Mouse (Mus musculus): ENCODE measurements at regions not wholly inside any gene's neighbourhood (a gene's known extent, or its start where the extent isn't known, plus 50 kb on each side); places are given as distances from the start of the nearest gene placed in this dataset.

- TF ChIP-seq EP300 (IDR thresholded peaks at IDR 0.05; ENCODE audit: low read depth) (no peak), CTCF (IDR thresholded peaks at IDR 0.05; ENCODE audit: low read depth) (no peak)
- H3K9me3 ChIP-seq (ENCODE audit: low read length), result no peaks in the 10 kb centered on the region
- 66% methylated on average over 7 of the region's 7 CpGs for WGBS (ENCODE audit: insufficient replicate concordance)
- DNase-seq (no peak), ATAC-seq (no peak)
- no peak overlapping the region for H3K4me3 ChIP-seq (ENCODE audit: low read depth, low read length)
- no peaks in the 10 kb centered on the region for H3K36me3 ChIP-seq (replicated peaks; ENCODE audit: insufficient read depth, low read length)
- no peak overlapping the region for H3K9ac ChIP-seq (replicated peaks)
- H3K27ac ChIP-seq (ENCODE audit: low read depth), result no peak overlapping the region
- H3K27me3 ChIP-seq (ENCODE audit: insufficient read depth, low read length), result no peaks in the 10 kb centered on the region
- H3K4me1 ChIP-seq (ENCODE audit: insufficient read depth), result no peaks in the 10 kb centered on the region
- H3K4me2 ChIP-seq (ENCODE audit: low read depth, low read length), result no peak overlapping the region
Observed at GRCm38 (mm10) chr14:72847466-72847865, 137.7 kb upstream of the Fndc3a start.

GRCm38 (mm10) chr14:72845621-72846440 lies 136.0 kb upstream of the Fndc3a start:
- Histone ChIP-seq H3K9me3 (ENCODE audit: low read length) (no peaks in the 10 kb centered on the region), H3K4me3 (ENCODE audit: low read depth, low read length) (no peak overlapping the region), H3K4me2 (ENCODE audit: low read depth, low read length) (no peak overlapping the region), H3K4me1 (ENCODE audit: insufficient read depth) (no peaks in the 10 kb centered on the region), H3K36me3 (replicated peaks; ENCODE audit: insufficient read depth, low read length) (no peaks in the 10 kb centered on the region), H3K27me3 (ENCODE audit: insufficient read depth, low read length) (no peaks in the 10 kb centered on the region), H3K27ac (ENCODE audit: low read depth) (no peak overlapping the region), H3K9ac (replicated peaks) (no peak overlapping the region)
- DNase-seq, result no peak
- WGBS (ENCODE audit: insufficient replicate concordance), result 89% methylated on average over 5 of the region's 5 CpGs
- no peak for ATAC-seq
- no peak for TF ChIP-seq EP300 (IDR thresholded peaks at IDR 0.05; ENCODE audit: low read depth)
- TF ChIP-seq CTCF (IDR thresholded peaks at IDR 0.05; ENCODE audit: low read depth), result no peak

- Histone ChIP-seq H3K9ac (replicated peaks) (no peak overlapping the region), H3K4me3 (ENCODE audit: low read depth, low read length) (no peak overlapping the region), H3K9me3 (ENCODE audit: low read length) (no peaks in the 10 kb centered on the region), H3K36me3 (replicated peaks; ENCODE audit: insufficient read depth, low read length) (no peaks in the 10 kb centered on the region), H3K4me1 (ENCODE audit: insufficient read depth) (no peaks in the 10 kb centered on the region), H3K27me3 (ENCODE audit: insufficient read depth, low read length) (no peaks in the 10 kb centered on the region), H3K27ac (ENCODE audit: low read depth) (no peak overlapping the region), H3K4me2 (ENCODE audit: low read depth, low read length) (no peak overlapping the region)
- DNase-seq (no peak), ATAC-seq (no peak)
- 35% methylated on average over 5 of the region's 5 CpGs for WGBS (ENCODE audit: insufficient replicate concordance)
- TF ChIP-seq EP300 (IDR thresholded peaks at IDR 0.05; ENCODE audit: low read depth) (no peak), CTCF (IDR thresholded peaks at IDR 0.05; ENCODE audit: low read depth) (no peak)
Observed at GRCm38 (mm10) chr14:72844753-72845369, 135.1 kb upstream of the Fndc3a start.

- Histone ChIP-seq H3K27me3 (ENCODE audit: insufficient read depth, low read length) (no peaks in the 10 kb centered on the region), H3K9ac (replicated peaks) (no peak overlapping the region), H3K4me1 (ENCODE audit: insufficient read depth) (no peaks in the 10 kb centered on the region), H3K4me2 (ENCODE audit: low read depth, low read length) (no peak overlapping the region), H3K9me3 (ENCODE audit: low read length) (no peaks in the 10 kb centered on the region), H3K27ac (ENCODE audit: low read depth) (no peak overlapping the region), H3K36me3 (replicated peaks; ENCODE audit: insufficient read depth, low read length) (no peaks in the 10 kb centered on the region), H3K4me3 (ENCODE audit: low read depth, low read length) (no peak overlapping the region)
- WGBS (ENCODE audit: insufficient replicate concordance), result 76% methylated on average over 1 of the region's 1 CpGs
- no peak for TF ChIP-seq CTCF (IDR thresholded peaks at IDR 0.05; ENCODE audit: low read depth)
- TF ChIP-seq EP300 (IDR thresholded peaks at IDR 0.05; ENCODE audit: low read depth), result no peak
- ATAC-seq, result no peak
- DNase-seq, result no peak
Observed at GRCm38 (mm10) chr14:72841753-72842152, 131.9 kb upstream of the Fndc3a start.

GRCm38 (mm10) chr14:72835158-72835557 lies 125.4 kb upstream of the Fndc3a start:
- Histone ChIP-seq H3K27me3 (ENCODE audit: insufficient read depth, low read length) (no peaks in the 10 kb centered on the region), H3K9ac (replicated peaks) (no peak overlapping the region), H3K4me3 (ENCODE audit: low read depth, low read length) (no peak overlapping the region), H3K27ac (ENCODE audit: low read depth) (no peak overlapping the region), H3K4me1 (ENCODE audit: insufficient read depth) (no peaks in the 10 kb centered on the region), H3K36me3 (replicated peaks; ENCODE audit: insufficient read depth, low read length) (no peaks in the 10 kb centered on the region), H3K9me3 (ENCODE audit: low read length) (no peaks in the 10 kb centered on the region), H3K4me2 (ENCODE audit: low read depth, low read length) (no peak overlapping the region)
- WGBS (ENCODE audit: insufficient replicate concordance), result 74% methylated on average over 4 of the region's 4 CpGs
- ATAC-seq, result no peak
- DNase-seq, result no peak
- TF ChIP-seq EP300 (IDR thresholded peaks at IDR 0.05; ENCODE audit: low read depth) (no peak), CTCF (IDR thresholded peaks at IDR 0.05; ENCODE audit: low read depth) (no peak)

- no peak for DNase-seq
Observed at GRCm38 (mm10) chr14:72829261-72829660, 119.5 kb upstream of the Fndc3a start.

More at GRCm38 (mm10) chr14:72829261-72829660, 119.5 kb upstream of the Fndc3a start:
- Histone ChIP-seq H3K27me3 (ENCODE audit: insufficient read depth, low read length) (no peaks in the 10 kb centered on the region), H3K9me3 (ENCODE audit: low read length) (no peaks in the 10 kb centered on the region), H3K9ac (replicated peaks) (no peak overlapping the region), H3K4me2 (ENCODE audit: low read depth, low read length) (no peak overlapping the region), H3K36me3 (replicated peaks; ENCODE audit: insufficient read depth, low read length) (no peaks in the 10 kb centered on the region), H3K4me3 (ENCODE audit: low read depth, low read length) (no peak overlapping the region), H3K27ac (ENCODE audit: low read depth) (no peak overlapping the region), H3K4me1 (ENCODE audit: insufficient read depth) (no peaks in the 10 kb centered on the region)
- WGBS (ENCODE audit: insufficient replicate concordance), result 40% methylated on average over 5 of the region's 5 CpGs
- no peak for TF ChIP-seq CTCF (IDR thresholded peaks at IDR 0.05; ENCODE audit: low read depth)
- no peak for TF ChIP-seq EP300 (IDR thresholded peaks at IDR 0.05; ENCODE audit: low read depth)
- ATAC-seq, result no peak

Measured in liver, postnatal 0 days (tissue).